Mouse (Mus musculus) spleen, adult 2 months (tissue): ENCODE measurements around the gene Nfkbib. TPM values are rescaled to one million over a fixed set of nuclear protein-coding genes. Genes with fewer than 3 reads are reported as not detected.
A peak's percentile ranks its signal among the peaks of the same experiment; 100 is the strongest.

ENCODE experiments used
- DNase-seq, 2 experiments: peaks; one replicate each; pipeline versions ENCODE4 v3.0.0 to v3.0.0-alpha.2; 2012 to 2021; ENCODE audit warnings: low spot score in 2 of 2, low read depth in 1 of 2
- H3K27ac ChIP-seq: fragments of 200-500 bp; 2 replicates; pipeline ENCODE4 v1.5.1; 2012; ENCODE audit warnings: low read length, inconsistent platforms; ENCODE audit not compliant: insufficient read depth
- H3K27me3 ChIP-seq: fragments of 200-500 bp; 2 replicates; pipeline ENCODE4 v1.6.1; 2012; ENCODE audit warnings: mild to moderate bottlenecking, moderate library complexity, low read length, inconsistent platforms; ENCODE audit not compliant: control insufficient read depth, insufficient read depth
- H3K36me3 ChIP-seq: fragments of 200-500 bp; 2 replicates; pipeline ENCODE4 v1.6.1; 2012; ENCODE audit warnings: mild to moderate bottlenecking, low read length, inconsistent platforms; ENCODE audit not compliant: control insufficient read depth, insufficient read depth
- H3K4me1 ChIP-seq: fragments of 200-500 bp; 2 replicates; pipeline ENCODE4 v1.6.1; 2011; ENCODE audit warnings: inconsistent platforms; ENCODE audit not compliant: control insufficient read depth, insufficient read depth, insufficient read length
- H3K4me3 ChIP-seq: fragments of 200-500 bp; 2 replicates; pipeline ENCODE4 v1.5.1; 2011; ENCODE audit warnings: mild to moderate bottlenecking, inconsistent platforms; ENCODE audit not compliant: insufficient read depth, insufficient read length; ENCODE audit errors: extremely low read depth
- CTCF ChIP-seq: fragments of 200-500 bp; IDR thresholded peaks from 2 replicates; pipeline ENCODE4 v1.5.1; 2011; ENCODE audit warnings: mild to moderate bottlenecking, inconsistent platforms; ENCODE audit not compliant: insufficient read depth, insufficient read length, insufficient replicate concordance; ENCODE audit errors: extremely low read depth
- POLR2A ChIP-seq: fragments of 200-500 bp; IDR thresholded peaks from 2 replicates; pipeline ENCODE4 v1.6.1; 2011; ENCODE audit warnings: low read depth, low read length, inconsistent platforms
- WGBS: fragments of 180-500 bp; shearing (Covaris S2); methylation state at CpG from one replicate; pipeline ENCODE4 v1.1.7; 2018; 5-methylcytosine and 5-hydroxymethylcytosine counted together
- polyA plus RNA-seq: library from polyadenylated mRNA; depleted of rRNA; stranded (reverse); fragments of >200 nt; gene quantifications from 2 replicates; pipeline ENCODE4 v1.2.3, GENCODE M21; 2012

Gene Nfkbib
- polyA plus RNA-seq, 1 experiment = 51.1 TPM

DNA sequence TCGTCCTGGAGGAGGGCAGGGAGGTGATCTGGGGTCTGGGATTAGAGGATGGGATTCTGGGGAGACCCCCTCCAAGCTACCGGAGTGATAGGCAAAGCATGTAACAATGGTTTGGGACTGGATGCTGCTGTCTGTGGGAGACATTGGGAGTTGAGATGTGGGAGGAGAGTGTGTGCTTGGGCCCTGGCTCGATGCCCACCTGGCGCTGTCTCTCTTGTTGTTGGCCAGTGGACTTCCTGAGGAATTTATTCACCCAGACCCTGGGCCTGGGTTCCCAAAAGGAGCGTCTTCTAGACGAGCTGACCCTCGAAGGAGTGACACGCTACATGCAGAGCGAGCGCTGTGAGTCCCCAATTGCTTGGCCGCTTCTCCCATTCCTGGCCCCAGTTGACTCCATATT lies 4.6 kb upstream of the Nfkbib start:
- Histone ChIP-seq H3K36me3 (peaks cover 10% of the 10 kb centered on the region), H3K4me3 (no peak overlapping the region), H3K27ac (no peak overlapping the region), H3K27me3 (no peaks in the 10 kb centered on the region), H3K4me1 (peaks cover 3% of the 10 kb centered on the region; the same call in 1 of the 2 replicates)
- WGBS = 90% methylated on average over 11 of the region's 11 CpGs
- TF ChIP-seq CTCF = no peak
- TF ChIP-seq POLR2A = no peak
- no peak for DNase-seq

DNA sequence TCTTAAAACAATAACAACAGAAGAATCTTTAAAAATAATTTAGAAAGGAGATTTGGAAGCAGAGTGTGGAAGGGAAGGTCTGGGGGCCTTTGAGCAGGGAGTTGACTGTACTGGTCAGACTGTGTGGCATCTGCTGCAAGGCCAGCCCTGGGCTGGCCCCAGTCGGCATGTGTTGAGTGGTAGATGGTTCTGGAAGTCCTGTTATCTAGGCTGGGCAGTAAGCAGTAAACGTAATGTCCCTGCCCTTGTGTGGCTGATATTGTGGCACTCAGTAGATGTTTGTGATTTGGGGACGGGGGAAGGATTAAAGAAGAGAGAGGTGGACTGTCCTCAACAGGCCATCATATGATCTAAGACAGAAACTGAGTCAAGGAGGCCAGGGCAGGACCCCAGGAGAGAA lies 3.0 kb upstream of the Nfkbib start:
- peaks cover 4% of the 10 kb centered on the region for H3K36me3 ChIP-seq
- no peaks in the 10 kb centered on the region for H3K27me3 ChIP-seq
- whole genome bisulfite sequencing = 77% methylated on average over 3 of the region's 3 CpGs
- no peak overlapping the region for H3K27ac ChIP-seq
- TF ChIP-seq CTCF (no peak), POLR2A (no peak)
- DNase-seq = no peak
- no peak overlapping the region for H3K4me3 ChIP-seq
- peaks cover 3% of the 10 kb centered on the region; the same call in 1 of the 2 replicates for H3K4me1 ChIP-seq

DNA sequence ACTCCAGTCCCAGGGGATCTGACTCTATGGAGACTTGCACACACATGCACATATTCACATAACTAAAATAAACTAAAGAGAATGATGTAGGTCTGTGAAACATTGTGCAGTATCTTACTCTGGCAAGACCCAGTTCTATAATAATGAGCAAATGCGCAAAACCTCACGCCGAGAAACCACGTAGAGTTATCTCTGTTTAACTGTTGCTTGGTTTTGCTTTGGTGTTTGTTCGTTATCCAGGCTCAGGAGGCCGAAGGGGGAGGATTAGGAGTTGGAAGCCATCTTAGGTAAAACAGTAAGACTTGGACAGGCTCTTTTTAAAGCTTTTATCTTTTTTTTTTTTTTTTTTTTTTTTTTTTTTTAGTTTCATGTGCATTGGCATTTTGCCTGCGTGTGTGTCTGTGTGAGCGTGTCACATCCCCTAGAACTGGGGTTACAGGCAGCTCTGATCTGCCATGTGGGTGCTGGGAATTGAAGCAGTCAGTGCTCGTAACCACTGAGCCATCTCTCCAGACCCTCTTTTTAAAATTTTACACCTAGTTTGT lies 2.2 kb upstream of the Nfkbib start:
- H3K27me3 ChIP-seq = no peaks in the 10 kb centered on the region
- peaks cover 3% of the 10 kb centered on the region; the same call in 1 of the 2 replicates for H3K36me3 ChIP-seq
- H3K27ac ChIP-seq = no peak overlapping the region
- no peak overlapping the region for H3K4me3 ChIP-seq
- no peak for TF ChIP-seq CTCF
- no peak for TF ChIP-seq POLR2A
- peaks cover 7% of the 10 kb centered on the region; the same call in 1 of the 2 replicates for H3K4me1 ChIP-seq
- WGBS = 84% methylated on average over 9 of the region's 9 CpGs
- DNase-seq = no peak

DNA sequence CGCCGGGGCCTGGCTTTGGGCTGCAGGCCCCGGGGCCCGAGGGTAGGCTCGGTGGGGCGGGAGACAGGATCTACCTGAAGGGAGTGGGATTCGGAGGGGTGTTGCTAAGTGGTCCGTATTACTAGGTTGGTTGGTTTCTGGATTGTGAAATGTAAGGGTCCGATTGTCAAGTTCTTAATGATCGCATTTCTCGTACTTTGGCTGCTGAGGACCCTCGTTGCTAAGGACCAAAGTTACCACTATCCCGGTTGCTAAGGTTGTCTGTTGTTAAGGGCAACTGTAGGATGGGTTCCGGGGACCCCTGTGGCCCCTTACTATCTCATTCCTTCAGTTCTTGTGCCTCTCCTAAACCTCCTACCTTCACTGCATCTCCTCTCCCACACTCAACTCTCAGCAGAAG lies 402 bp downstream of the Nfkbib start:
- Histone ChIP-seq H3K4me3 (peak overlapping the region; percentile 58), H3K27me3 (no peaks in the 10 kb centered on the region), H3K27ac (no peak overlapping the region), H3K36me3 (peaks cover 9% of the 10 kb centered on the region), H3K4me1 (peaks cover 7% of the 10 kb centered on the region; the same call in 1 of the 2 replicates)
- no peak for TF ChIP-seq POLR2A
- TF ChIP-seq CTCF = no peak
- WGBS = 7% methylated on average over 14 of the region's 14 CpGs
- no peak for DNase-seq

DNA sequence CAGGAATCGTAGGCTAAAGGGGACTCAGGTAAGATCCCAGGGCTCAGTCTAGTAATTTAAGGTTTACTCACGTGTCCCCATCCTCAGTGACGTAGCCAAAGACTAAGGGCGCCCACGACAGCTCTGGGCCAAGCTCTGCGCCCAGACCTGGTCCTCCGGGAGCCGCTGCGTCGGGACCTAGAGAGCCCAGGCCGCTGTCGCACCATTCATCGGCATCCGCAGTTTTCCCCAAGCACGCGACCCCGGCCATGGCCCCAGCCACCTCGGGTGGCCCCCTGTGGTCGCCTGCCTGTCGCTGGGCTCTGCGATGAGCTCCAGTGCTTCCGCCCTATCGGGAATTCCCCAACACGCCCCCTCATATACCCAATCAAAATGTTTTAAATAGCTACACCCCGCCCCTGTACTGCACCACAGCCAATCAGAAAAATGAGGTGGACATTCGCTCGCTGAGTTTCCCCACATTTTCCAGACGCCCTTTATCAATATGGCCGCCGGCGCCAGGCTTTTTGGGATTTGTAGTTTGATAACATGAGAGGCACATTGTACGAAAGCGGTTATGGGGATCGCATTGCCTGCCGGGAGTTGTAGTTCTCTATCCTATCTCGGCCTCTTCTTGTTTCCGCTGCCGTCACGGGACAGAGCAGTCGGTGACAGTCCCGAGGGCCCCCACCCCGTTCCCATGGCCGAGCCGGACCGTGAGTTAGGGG lies 986 bp downstream of the Nfkbib start, which contains the start of gene Sirt2:
Gene Sirt2 (plus strand): TSS at position 563 of the 707 bp plus-strand sequence.
- peak within 1 kb of the TSS; percentile 95 for H3K4me3 ChIP-seq
- H3K4me1 ChIP-seq = peaks cover 7% of the 10 kb centered on the region; the same call in 1 of the 2 replicates
- peak; percentile 96 to 98 for DNase-seq
- TF ChIP-seq CTCF = no peak
- peak; percentile 53 for TF ChIP-seq POLR2A
- WGBS = under 1% methylated on average over 45 of the region's 45 CpGs
- H3K27me3 ChIP-seq = no peaks in the 10 kb centered on the region
- peaks cover 14% of the 10 kb centered on the region for H3K36me3 ChIP-seq
- H3K27ac ChIP-seq = peak within 1 kb of the TSS; percentile 82

DNA sequence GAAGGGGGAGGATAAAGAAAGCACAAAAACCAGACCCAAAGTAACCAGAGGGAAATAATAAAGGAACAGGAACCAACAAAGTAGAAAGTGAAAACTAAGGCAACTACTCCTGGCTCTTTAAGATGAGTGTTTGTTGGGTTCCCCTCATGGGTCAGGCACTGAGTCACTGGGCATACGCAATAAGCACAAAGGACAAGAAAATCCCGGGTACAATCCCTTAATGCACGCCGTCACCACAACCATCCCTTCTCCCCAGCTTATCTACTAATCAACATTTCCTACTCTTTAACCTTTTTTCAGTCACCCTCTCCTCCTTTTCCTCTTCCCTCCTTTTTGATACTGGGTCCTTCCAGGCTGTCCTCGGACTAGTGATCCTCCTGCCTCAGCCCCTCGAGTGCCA lies 2.1 kb downstream of the Nfkbib start:
- DNase-seq = no peak
- no peaks in the 10 kb centered on the region for H3K27me3 ChIP-seq
- H3K4me3 ChIP-seq = peak overlapping the region; percentile 1
- H3K36me3 ChIP-seq = peaks cover 24% of the 10 kb centered on the region
- TF ChIP-seq POLR2A (no peak), CTCF (no peak)
- 78% methylated on average over 6 of the region's 6 CpGs for WGBS
- peaks cover 7% of the 10 kb centered on the region; the same call in 1 of the 2 replicates for H3K4me1 ChIP-seq
- H3K27ac ChIP-seq = no peak overlapping the region

DNA sequence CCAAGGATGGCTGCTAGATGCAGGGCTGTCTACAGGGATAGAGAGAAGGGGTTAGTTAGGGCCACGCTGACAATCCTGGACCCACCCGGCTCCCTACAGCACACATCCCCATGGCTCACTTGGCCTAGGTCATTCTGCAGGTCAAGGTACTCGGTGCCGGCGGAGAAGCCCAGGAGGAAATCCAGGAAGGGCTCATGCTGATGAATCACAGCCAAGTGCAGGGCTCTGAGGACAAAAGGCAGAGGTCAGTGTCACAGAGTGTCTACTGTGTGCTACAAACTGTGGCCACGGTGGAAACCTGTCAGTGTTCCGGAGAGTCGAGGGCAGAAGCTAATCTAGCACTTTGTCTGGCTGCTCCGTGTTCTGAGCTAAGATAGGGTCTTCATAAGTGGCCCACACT lies 5.4 kb downstream of the Nfkbib start:
- DNase-seq = no peak
- TF ChIP-seq CTCF (no peak), POLR2A (no peak)
- Histone ChIP-seq H3K4me3 (no peak overlapping the region), H3K36me3 (peaks cover 42% of the 10 kb centered on the region), H3K27me3 (no peaks in the 10 kb centered on the region), H3K4me1 (peaks cover 4% of the 10 kb centered on the region; the same call in 1 of the 2 replicates), H3K27ac (no peak overlapping the region)
- WGBS = 93% methylated on average over 9 of the region's 9 CpGs
